Mouse (Mus musculus) erythroblast, adult 5-6 weeks (primary cell): ENCODE measurements around the gene L3mbtl3. TPM values are rescaled to one million over a fixed set of nuclear protein-coding genes. Genes with fewer than 3 reads are reported as not detected.

Source experiments
- ATAC-seq: replicated peaks from 2 replicates; pipeline ENCODE4 v1.8.0; 2016; ENCODE audit warnings: moderate number of reproducible peaks, mild to moderate bottlenecking, moderate TSS enrichment, inconsistent platforms; ENCODE audit not compliant: poor library complexity, low FRiP score, severe bottlenecking
- total RNA-seq, 2 experiments: library from RNA; stranded (forward) in 1 of 2; stranded (reverse) in 1 of 2; fragments of 150-400 nt in 1 of 2; fragments of 200-764, 138-1000 nt in 1 of 2; gene quantifications; 2 replicates each; pipeline versions ENCODE4 v1.2.3 to v1.2.4; 2015 to 2017; ENCODE audit warnings: low replicate concordance in 2 of 2

L3mbtl3 gene
- total RNA-seq, 2 experiments from 2014 or later = 3.7 to 5.0 TPM

DNA sequence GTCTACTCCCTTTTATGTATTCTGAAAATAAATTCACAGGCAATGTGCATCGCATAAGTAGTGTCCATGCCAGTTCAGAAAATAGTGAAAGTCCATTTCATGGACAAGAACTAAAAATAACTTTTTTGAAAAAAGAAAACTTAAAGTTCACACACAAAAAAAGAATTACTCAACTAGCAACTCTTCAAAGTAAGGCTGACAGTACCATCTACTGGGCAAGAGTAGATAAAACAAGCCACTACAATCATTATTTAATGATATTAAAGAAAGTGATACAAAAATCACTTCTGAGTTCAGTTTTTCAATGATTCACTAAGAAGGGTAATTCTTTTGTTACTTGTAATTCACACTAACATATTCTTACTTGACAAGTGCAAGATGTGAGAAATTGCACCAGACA is 29.9 kb downstream of the L3mbtl3 start:
- ATAC-seq = no peak

DNA sequence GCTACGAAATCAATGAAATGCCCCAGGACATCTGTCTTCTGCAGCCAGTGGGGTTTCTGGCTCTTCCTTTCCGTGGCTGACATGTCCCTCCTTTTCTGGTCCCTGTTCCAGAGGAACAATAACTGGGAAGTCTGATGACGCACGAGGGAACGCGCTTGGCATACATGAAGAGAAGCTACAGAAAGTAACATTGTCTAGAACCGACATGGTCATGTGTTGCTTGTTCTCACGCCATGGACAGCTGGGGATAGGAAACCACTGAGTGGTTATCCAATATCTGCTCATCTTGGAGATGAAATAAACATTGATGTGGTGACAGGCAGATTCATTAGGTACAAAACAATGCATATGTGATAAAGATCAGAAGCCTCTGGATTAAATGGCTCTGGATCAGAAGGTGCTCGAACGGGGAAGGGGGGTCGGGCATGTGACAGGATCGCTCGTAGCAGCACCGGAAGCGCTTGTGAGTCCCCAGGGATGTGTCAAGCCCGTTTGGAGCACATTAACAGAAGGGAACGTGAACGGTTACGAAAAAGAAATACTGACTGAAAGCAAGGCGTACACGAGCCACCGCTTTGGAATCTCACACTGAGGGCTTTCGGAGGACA is 37.8 kb downstream of the L3mbtl3 start:
- no peak for ATAC-seq

DNA sequence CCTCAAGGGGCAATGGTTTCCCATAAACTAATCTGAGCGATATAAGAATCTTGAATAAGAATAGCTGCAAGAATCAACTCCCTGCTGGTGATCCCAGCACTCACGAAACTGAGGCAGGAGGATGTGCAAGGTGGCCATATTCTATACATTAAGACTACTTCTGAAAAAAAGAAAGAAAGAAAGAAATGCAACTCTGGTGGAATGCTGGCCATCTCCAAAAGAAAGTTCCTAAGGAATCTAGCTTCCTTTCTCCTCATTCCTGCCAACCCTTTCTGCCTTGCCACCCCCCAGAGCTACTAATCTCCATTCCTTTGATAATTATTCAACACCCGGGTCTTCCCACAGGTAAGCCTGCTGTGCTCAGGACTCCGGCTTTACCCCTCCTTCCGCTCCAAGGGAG is 41.8 kb downstream of the L3mbtl3 start:
- ATAC-seq = no peak

DNA sequence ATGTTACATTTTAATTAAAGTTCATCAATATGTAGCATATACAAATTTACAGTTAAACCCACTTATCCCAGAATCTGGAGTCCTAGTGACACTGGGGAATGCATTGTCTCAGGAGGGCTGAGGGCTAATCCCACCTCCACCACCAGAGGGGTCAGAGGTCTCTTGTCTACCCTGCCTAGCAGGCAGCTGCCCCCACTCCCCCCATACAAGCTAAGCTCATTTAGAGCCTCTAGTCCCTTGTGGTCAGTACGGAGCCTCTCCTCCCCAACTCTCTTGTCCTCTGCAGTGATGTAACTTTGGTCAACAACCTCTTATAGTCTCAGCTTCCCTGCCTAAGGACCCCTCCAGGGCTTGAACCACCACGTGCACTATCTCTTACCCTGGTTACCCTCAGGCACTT is 43.0 kb downstream of the L3mbtl3 start:
- no peak for ATAC-seq

DNA sequence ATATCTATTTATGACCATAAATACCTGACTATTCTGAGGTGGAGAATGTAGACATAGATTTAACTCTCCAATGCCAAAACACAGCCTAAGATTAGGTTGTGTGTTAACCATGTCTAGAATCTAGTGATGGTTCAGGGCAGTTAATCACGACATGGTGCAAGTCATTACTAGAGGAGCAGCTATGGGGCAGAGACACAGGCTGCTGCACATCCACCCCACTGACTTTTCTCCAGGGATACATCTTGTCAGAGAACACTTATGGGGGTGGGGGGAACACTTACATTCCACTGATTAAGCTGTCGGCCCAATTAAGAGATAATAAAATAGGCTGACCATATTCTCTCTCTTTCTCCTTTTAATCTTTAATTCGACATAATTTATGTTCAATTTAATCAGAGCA is 46.9 kb downstream of the L3mbtl3 start:
- no peak for ATAC-seq

DNA sequence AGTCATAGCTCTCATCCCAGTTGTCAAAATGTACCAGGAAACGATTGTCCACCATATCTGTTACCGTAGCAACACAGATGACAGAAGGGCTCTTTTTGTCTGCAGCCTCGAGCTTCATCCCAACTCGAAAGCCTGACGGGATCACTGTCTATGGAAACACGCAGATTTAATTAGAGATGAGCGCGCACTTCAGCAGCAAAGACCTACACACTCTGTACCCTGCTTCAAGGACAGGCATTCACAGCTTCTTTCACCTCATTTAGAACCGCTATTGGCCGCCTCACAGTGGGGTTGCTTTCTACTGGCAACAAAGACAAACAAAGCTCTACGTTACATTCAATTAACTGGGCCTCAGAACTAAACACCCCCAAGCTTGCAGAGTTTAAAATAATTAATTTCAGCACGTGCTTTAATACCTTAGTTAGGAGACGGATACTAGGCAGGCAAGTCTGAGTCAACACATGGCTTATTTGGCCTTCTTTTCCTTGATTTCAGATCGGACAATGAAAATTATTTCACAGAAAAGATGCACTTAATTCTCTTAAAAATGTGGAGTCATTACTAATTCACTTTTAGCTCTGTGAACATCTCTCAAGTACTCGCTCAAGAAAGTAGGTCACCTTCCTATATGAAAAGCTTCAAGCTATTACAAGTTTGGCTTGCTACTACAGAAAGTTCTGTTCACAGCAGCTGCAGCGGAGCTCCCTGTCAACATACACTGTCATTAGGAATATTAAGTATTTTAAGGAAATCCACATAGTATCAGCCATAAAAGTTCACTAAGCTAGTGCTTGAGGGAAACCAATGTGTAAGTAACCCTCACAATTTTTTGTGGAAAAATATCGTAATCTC is 47.9 kb downstream of the L3mbtl3 start:
- no peak for ATAC-seq

DNA sequence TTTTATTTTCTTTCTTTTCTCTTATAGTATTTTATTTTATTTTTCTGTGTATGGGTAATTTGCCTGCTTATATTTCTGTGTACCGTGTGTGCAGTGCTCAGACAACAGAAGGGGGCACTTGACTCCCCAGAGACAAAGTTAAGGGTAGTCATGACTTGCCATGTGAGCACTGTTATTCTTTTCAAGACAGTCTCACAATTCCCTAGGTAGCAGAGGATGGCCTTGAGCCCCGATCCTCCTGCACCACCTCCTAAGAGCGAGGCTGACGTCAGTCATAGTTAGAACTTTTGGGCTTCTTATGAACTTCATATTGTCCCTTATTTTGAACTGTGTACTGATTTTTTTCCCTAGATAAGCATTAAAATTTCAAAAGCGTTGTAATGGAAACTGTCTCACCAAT is 48.5 kb downstream of the L3mbtl3 start:
- ATAC-seq = no peak

DNA sequence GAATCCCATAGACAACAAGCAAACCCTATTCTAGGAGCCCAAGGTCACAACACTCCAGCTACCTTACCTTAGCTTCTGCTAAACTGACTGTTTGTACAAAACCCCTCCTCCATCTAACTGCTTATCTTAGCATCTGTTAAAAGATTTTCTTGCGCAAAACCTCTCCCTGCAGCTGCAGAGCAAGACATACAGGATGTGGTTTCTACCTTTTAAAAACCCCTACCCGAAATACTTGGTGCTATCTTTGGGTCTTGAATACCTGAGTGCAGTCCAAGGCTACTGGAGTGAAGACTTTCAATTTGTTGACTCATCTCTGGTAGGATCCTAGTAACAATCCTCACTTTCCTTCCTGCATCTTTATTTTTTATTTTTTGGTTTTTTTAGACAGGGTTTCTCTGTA is 50.5 kb downstream of the L3mbtl3 start:
- no peak for ATAC-seq

DNA sequence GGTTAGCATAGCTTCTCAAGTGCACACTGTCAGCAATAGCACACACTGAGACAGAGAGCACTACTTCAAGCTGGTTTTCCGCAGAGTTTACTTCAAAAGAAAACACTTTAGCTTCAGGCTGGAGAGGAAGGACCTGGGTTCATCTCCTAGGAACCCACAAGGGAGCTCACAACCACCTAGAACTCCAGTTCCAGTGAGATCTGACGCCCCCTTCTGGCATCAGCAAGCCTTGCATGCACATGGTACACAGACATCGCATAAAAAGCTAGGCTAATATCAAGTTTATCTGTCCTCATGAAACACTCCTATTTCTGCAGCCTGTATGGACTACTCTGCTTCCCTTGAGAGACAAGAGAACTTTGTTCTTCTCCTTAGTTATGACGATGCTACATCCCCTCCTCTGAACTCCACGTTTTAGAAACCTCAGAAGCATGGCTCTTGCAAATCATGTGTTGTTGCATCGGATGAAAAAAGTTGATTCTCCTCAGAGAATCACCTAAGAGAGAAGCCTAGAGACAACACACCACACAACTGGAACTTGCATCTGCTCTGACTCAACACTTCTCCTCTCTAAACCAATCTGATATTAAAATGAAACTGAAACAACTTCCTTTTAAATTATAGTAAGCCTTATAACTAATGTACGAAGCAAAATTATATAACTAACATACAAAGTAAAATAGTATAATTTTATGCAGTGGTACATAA is 53.3 kb downstream of the L3mbtl3 start:
- ATAC-seq = no peak

DNA sequence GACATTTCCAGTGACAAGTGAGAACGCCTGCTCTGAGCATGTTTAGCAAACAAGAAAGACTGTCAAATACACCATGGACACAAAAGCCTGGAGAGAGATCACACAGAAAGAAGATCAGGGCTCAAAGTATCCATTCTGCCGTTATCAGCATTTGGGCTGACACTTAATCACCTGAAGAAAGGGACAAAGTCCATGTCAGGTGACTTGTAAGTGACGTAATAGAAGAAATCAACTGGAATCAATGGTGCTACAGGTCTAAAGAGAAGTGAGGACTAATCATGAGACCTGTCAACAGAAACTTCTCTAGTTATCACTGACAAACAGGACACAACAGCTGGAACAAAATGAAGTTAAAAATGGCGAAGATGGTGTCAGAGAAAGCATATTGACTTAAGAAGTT is 55.1 kb downstream of the L3mbtl3 start:
- ATAC-seq = no peak

DNA sequence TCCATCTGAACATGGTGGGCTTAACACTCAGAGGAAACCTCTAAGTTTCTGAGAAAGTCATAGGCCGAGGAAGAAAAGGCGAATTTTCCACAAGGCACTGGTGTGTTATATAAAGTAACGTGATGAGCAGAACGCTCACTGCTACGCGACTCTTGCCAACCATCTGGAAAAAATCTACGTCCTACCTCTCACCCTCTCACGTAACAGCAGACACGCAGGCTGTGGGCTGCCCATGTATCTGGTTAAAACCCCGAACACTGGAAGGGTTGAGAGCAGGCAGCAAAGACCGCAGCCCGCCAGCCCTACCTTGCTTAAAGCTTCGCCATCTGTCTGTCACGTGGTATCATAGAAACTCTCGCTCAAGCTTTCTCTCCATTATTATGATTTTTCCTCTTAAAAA is 61.4 kb downstream of the L3mbtl3 start:
- ATAC-seq = no peak

DNA sequence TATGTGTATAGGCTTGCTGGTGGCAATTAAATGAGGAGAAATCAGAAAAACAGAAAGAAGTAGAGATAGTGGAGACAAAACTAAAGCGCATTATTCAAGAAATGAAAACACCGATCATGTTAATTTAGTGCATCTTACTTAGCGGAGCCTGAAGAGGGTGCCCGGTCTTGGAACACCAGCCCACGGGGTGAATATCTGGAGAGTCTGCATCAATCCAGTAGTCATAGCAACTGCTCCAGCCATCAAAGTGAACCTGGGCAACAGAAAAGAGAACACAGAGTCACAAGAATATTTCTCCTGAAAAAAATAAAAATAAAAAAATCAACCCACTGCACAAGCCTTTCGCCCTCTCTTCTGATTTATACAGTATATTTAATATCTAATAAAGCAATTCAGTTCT is 72.3 kb downstream of the L3mbtl3 start:
- no peak for ATAC-seq

DNA sequence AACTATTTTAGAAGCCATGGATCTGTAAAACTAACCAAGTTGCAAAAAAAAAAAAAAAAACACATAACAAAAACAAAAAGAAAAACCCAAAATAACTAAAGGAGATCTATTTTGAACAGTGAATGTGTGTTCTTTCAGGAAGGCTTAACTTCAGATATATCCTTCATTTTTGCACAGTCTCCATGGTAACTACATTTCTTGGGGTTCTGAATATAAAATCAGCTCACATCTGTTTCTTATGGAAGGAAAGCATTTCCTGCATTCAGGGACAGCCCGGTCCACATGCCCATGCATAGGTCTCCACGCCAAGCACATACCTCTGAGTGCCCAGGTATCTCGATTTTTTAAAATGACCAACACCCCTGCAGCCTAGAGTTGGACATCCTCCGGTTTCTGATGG is 73.4 kb downstream of the L3mbtl3 start:
- ATAC-seq = no peak

DNA sequence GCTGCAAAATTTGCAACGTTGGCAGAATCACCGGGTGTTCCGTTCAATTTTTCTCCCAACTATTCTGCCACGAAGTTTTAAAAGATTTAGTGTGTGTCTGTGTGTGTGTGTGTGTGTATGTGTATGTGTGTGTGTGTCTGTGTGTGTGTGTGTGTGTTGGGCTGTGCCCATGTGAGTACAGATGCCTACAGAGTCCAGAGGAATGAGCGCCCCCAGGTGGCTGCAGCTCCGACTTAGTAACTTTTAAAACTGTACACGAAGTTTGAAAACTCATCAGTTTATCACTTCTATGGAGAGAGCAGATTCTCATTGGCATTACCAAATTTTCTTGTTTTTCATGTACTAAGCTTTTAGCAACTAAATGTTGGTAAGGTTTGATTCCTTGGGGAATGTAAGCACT is 78.1 kb downstream of the L3mbtl3 start:
- no peak for ATAC-seq

DNA sequence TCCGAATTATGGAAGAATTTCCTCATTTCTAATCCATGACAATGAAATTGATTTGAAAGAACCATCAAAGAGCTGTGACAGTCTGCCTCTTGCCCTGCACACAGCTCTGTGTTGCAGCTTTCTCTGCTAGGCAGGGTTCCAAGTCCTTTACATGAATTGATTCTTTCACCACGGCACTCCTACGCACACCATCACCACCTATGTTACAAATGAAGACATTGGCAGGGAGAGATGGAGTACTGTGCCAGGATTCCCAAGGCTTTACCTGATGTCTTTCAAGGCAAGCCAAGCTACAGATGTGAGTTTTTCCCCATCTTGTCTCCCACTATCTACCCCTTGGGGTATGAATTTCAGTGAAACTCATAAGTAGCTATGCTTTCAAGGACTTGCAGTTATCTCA is 78.6 kb downstream of the L3mbtl3 start:
- no peak for ATAC-seq

DNA sequence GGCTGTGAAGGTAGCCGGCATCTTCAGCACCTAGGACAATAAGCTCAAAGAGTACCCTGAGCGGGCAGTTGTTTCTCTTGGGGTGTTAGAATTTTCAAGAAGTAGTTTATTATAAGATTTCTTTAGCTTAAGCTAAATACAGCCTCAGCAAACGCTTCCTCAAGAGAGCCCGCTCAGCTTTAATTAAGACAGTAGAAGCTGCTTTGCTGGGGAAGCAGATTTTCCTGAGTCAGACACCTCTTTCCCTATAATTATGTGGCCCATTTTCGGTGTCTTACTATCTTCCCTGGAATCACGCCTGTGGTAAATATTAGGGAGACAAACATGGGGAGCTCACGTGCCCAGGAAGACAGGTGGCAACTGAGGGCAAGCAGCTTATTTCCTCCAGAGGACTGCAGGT is 88.6 kb downstream of the L3mbtl3 start:
- no peak for ATAC-seq

DNA sequence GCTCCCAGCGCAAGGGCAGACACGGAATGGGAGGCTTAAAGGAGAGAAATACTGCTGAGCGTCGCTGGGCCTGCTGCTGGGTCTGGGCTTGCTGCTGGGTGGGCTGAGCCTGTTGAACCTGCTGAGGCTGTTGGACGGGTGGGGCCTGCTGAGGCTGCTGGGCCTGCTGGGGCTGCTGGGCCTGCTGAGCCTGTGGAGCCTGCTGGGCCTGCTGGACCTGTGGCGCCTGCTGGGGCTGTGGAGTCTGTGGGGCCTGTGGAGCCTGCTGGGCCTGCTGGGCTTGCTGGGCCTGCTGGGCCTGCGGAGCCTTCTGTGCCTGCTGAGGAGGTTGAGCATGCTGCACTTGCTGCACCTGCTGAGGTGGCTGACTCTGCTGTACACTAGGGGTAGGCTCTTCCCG is 95.8 kb downstream of the L3mbtl3 start:
- no peak for ATAC-seq

DNA sequence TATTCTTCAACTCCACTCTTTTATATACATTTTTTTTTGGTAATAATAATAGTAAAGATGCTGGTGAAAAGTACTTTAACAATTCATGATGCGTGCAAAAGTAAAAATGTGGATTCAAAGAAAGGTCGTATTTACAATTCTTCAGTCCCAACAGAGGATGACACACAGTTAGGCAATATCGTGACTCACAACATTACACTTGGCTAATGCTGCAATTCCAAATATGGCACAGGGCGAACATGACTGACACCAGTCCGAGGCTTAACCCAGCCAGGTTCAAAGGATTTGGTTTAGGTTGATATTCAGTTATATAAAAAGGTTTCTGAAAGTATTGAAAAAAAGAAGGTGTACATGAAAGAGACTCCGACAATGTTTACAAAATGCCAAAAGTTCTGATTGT is 100.4 kb downstream of the L3mbtl3 start:
- no peak for ATAC-seq

DNA sequence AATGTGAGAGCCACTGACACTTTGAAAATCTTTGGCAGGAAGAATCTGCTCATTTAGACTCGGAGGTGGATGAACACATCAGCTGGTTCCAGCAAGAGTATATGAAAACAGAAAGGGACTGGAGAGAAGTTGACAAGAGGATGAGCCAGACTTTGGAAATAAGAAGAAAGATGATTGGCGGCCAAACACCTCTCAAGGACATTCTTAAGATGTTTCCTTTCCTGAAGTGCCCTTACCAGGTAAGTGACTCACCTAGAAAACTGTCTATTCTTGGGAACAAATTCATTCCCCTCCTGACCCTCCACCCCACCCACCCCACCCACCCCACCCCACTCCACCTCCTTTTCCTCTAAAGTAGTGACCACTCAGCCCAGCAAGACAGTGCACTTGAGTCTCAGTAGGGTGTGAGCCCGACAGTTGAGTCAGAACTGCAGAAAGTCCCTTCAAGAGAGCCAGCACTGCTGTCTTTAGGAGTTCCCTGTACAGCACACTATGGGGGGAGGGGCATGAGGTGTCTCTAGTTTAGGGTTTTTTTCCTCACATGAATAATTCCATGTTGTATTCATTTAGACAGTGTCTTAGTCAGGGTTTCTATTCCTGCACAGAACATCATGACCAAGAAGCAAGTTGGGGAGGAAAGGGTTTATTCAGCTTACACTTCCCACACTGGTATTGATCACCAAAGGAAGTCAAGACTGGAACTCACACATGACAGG is 111.9 kb downstream of the L3mbtl3 start:
- ATAC-seq = no peak

DNA sequence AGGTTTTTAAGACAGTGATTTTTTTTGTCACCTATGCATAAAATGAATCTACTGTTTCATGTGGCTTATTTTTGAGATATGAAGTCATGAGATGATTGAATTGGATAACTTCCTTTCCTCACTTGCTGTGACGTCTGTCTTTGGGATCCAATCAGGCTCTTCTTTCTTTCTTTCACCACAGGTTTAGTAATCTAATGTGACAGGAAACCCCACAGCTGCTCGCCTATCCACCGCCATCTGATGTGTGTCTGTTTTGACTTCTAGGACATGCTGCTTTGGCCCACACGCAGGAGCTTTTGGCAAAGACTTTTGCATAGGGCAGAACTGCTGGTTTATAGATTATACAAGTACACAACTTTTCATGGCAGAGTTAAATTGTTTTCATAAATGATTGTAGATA is 115.9 kb downstream of the L3mbtl3 start:
- no peak for ATAC-seq
